7 mouse cellular contexts compared by ENCODE assay signal in genomic region chr4:22358487-22358886, GRCm38 (mm10). TPM values are rescaled to one million over a fixed set of nuclear protein-coding genes. Genes with fewer than 3 reads are reported as not detected.
DNase-seq lines count a peak whose midpoint lies in the region; ATAC-seq and TF ChIP-seq lines count a peak whose summit lies in the region.

No protein-coding gene starts in this region.

- no peak for ATAC-seq in forebrain, postnatal 0 days
- no peak for ATAC-seq in liver, embryonic 15.5 days (ENCODE audit: insufficient read depth)

- H3K4me1 ChIP-seq in forebrain, postnatal 0 days (ENCODE audit: insufficient read depth): no peaks in the 10 kb centered on the region
- peaks cover 25% of the 10 kb centered on the region for H3K4me1 ChIP-seq in liver, embryonic 15.5 days (replicated peaks)

- H3K36me3 ChIP-seq in forebrain, postnatal 0 days (ENCODE audit: insufficient read depth): no peaks in the 10 kb centered on the region
- H3K36me3 ChIP-seq in liver, embryonic 15.5 days (replicated peaks): no peaks in the 10 kb centered on the region

- no peak overlapping the region for H3K27ac ChIP-seq in forebrain, postnatal 0 days (ENCODE audit: low read depth, low read length)
- no peak overlapping the region for H3K27ac ChIP-seq in liver, embryonic 15.5 days (replicated peaks)

- no peaks in the 10 kb centered on the region for H3K9me3 ChIP-seq in forebrain, postnatal 0 days (ENCODE audit: low read length)
- H3K9me3 ChIP-seq in liver, embryonic 15.5 days (replicated peaks): no peaks in the 10 kb centered on the region

- no peak for TF ChIP-seq CTCF in forebrain, postnatal 0 days (IDR thresholded peaks at IDR 0.05; ENCODE audit: low read depth)

- peak; percentile 37 for DNase-seq in 416B (ENCODE audit: low read depth)
- peak; percentile 20 for DNase-seq in CD4-positive helper T cell, adult 2 months (ENCODE audit: low read depth, low spot score)
- no peak for DNase-seq in forebrain, postnatal 0 days
- DNase-seq in embryo, embryonic 10.5 days (ENCODE audit: low spot score): no peak
- no peak for DNase-seq in frontal cortex, postnatal 25 days (ENCODE audit: low spot score in 2 of 2)
- DNase-seq in gastrocnemius, postnatal 36 days: no peak

- H3K9ac ChIP-seq in forebrain, postnatal 0 days: no peak overlapping the region; the same call in 1 of the 2 replicates
- H3K9ac ChIP-seq in liver, embryonic 15.5 days: no peak overlapping the region

- H3K4me2 ChIP-seq in forebrain, postnatal 0 days (ENCODE audit: low read depth): peak overlapping the region; percentile 71
- H3K4me2 ChIP-seq in liver, embryonic 15.5 days: peak overlapping the region; percentile 84

- WGBS in forebrain, postnatal 0 days: 87% methylated on average over 10 of the region's 10 CpGs
- 68% methylated on average over 10 of the region's 10 CpGs for WGBS in liver, embryonic 15.5 days (ENCODE audit: insufficient replicate concordance)

- H3K4me3 ChIP-seq in forebrain, postnatal 0 days (ENCODE audit: low read depth, low read length): peak overlapping the region; percentile 59; the same call in 1 of the 2 replicates
- H3K4me3 ChIP-seq in liver, embryonic 15.5 days (replicated peaks): peak overlapping the region; percentile 83

- H3K27me3 ChIP-seq in forebrain, postnatal 0 days (ENCODE audit: insufficient read depth, low read length): no peaks in the 10 kb centered on the region
- no peaks in the 10 kb centered on the region for H3K27me3 ChIP-seq in liver, embryonic 15.5 days

- intact Hi-C loops in gastrocnemius, postnatal 36 days (cut with DNase I): loop anchor here (10.0 kb wide), 1 partner anchor 214 kb away; no protein-coding TSS in a partner anchor

RNA-seq across cellular contexts. Expression of gene Fbxl4, which starts 1.1 kb away (rescaled TPM):
- total RNA-seq in forebrain, postnatal 0 days (2014; rRNA removed): 26.0 and 26.7 TPM in 2 replicates
- 10.9 and 13.7 TPM in 2 replicates for polyA plus RNA-seq in forebrain, postnatal 0 days (2015; fragmentation: Nextera tagmentation; extraction: Ambion mirVana)
- polyA plus RNA-seq in liver, embryonic 15.5 days (2015; fragmentation: Nextera tagmentation; extraction: Ambion mirVana): 4.3 and 4.4 TPM in 2 replicates
- total RNA-seq in gastrocnemius, postnatal 36 days (2021): 10 to 100 TPM; 14.5 to 14.7 TPM

Comparison
In these comparisons a context has a peak if more than half of its experiments do, and no peak if none do; other contexts are left out.
1. DNase-seq: peak in 416B (single experiment) and CD4-positive helper T cell, adult 2 months (single experiment); none in forebrain, postnatal 0 days (single experiment), embryo, embryonic 10.5 days (single experiment), frontal cortex, postnatal 25 days (0 of 2) and gastrocnemius, postnatal 36 days (0 of 2).